Mouse (Mus musculus): ENCODE data around the gene Bcl7b. TPM values are rescaled to one million over a fixed set of nuclear protein-coding genes. Genes with fewer than 3 reads are reported as not detected.
A peak's percentile ranks its signal among the peaks of the same experiment; 100 is the strongest.

The Bcl7b gene
- total RNA-seq, 2 experiments from 2014 or later: 27.7 to 29.8 TPM

GRCm38 (mm10) chr5:135167469-135167868, 614 bp upstream of the Bcl7b start:
- no peak for DNase-seq (ENCODE audit: low spot score in 2 of 2)

- no peak for DNase-seq (ENCODE audit: low spot score in 2 of 2)
Measured at GRCm38 (mm10) chr5:135169479-135169878, 1.4 kb downstream of the Bcl7b start.

- DNase-seq (ENCODE audit: low spot score in 2 of 2): no peak
Measured at GRCm38 (mm10) chr5:135171688-135172220, 3.7 kb downstream of the Bcl7b start.

GRCm38 (mm10) chr5:135172986-135173385, 4.9 kb downstream of the Bcl7b start:
- DNase-seq (ENCODE audit: low spot score in 2 of 2): no peak

GRCm38 (mm10) chr5:135175086-135175485, 7.0 kb downstream of the Bcl7b start:
- DNase-seq (ENCODE audit: low spot score in 2 of 2): no peak

- no peak for DNase-seq (ENCODE audit: low spot score in 2 of 2)
Measured at GRCm38 (mm10) chr5:135178523-135178922, 10.4 kb downstream of the Bcl7b start.

- no peak for DNase-seq (ENCODE audit: low spot score in 2 of 2)
Measured at GRCm38 (mm10) chr5:135178996-135179395, 10.9 kb downstream of the Bcl7b start.

GRCm38 (mm10) chr5:135179616-135180015, 11.5 kb downstream of the Bcl7b start:
- no peak for DNase-seq (ENCODE audit: low spot score in 2 of 2)

GRCm38 (mm10) chr5:135180796-135181195, 12.7 kb downstream of the Bcl7b start:
- DNase-seq (ENCODE audit: low spot score in 2 of 2): no peak

GRCm38 (mm10) chr5:135181776-135182175, 13.7 kb downstream of the Bcl7b start:
- no peak for DNase-seq (ENCODE audit: low spot score in 2 of 2)

GRCm38 (mm10) chr5:135183131-135183861, 15.2 kb downstream of the Bcl7b start:
- peak in 1 of 2 experiments; percentile 28 for DNase-seq (ENCODE audit: low spot score in 2 of 2)

GRCm38 (mm10) chr5:135185016-135185415, 16.9 kb downstream of the Bcl7b start:
- no peak for DNase-seq (ENCODE audit: low spot score in 2 of 2)

- no peak for DNase-seq (ENCODE audit: low spot score in 2 of 2)
Measured at GRCm38 (mm10) chr5:135185596-135185995, 17.5 kb downstream of the Bcl7b start.

GRCm38 (mm10) chr5:135186231-135186620, 18.1 kb downstream of the Bcl7b start:
- DNase-seq (ENCODE audit: low spot score in 2 of 2): no peak

GRCm38 (mm10) chr5:135186621-135187348, 18.7 kb downstream of the Bcl7b start, which contains the start of gene Baz1b:
Gene Baz1b, plus strand, starts transcription at chr5:135187264.
- peak; percentile 96 to 97 for DNase-seq (ENCODE audit: low spot score in 2 of 2)

- DNase-seq (ENCODE audit: low spot score in 2 of 2): peak; percentile 39 to 64
Measured at GRCm38 (mm10) chr5:135187349-135188213, 19.5 kb downstream of the Bcl7b start.

- no peak for DNase-seq (ENCODE audit: low spot score in 2 of 2)
Measured at GRCm38 (mm10) chr5:135188214-135188554, 20.1 kb downstream of the Bcl7b start.

- no peak for DNase-seq (ENCODE audit: low spot score in 2 of 2)
Measured at GRCm38 (mm10) chr5:135189281-135190022, 21.4 kb downstream of the Bcl7b start.

GRCm38 (mm10) chr5:135191620-135192019, 23.5 kb downstream of the Bcl7b start:
- DNase-seq (ENCODE audit: low spot score in 2 of 2): peak; percentile 72 to 79

GRCm38 (mm10) chr5:135192431-135192830, 24.3 kb downstream of the Bcl7b start:
- DNase-seq (ENCODE audit: low spot score in 2 of 2): no peak

- no peak for DNase-seq (ENCODE audit: low spot score in 2 of 2)
Measured at GRCm38 (mm10) chr5:135196367-135196766, 28.3 kb downstream of the Bcl7b start.

All from layer of hippocampus, postnatal 10 days (tissue).